Mouse (Mus musculus): Measurements from ENCODE around the gene Gm45711. TPM values are rescaled to one million over a fixed set of nuclear protein-coding genes. Genes with fewer than 3 reads are reported as not detected.

Gene Gm45711
- total and polyA plus RNA-seq, 3 experiments, result not detected

GRCm38 (mm10) chr8:104232039-104232438 lies 77.8 kb downstream of the Gm45711 start:
- TF ChIP-seq POLR2AphosphoS5 (IDR thresholded peaks at IDR 0.05; ENCODE audit: insufficient replicate concordance, low read depth, low read length), result no peak
- no peak for TF ChIP-seq GATA1 (IDR thresholded peaks at IDR 0.05; ENCODE audit: borderline replicate concordance, low read length)
- no peak for TF ChIP-seq CTCF (IDR thresholded peaks at IDR 0.05; ENCODE audit: low read depth, low read length)
- no peak for TF ChIP-seq TAL1 (conservative IDR thresholded peaks at IDR 0.05; ENCODE audit: low read depth, low read length)
- TF ChIP-seq GATA2 (IDR thresholded peaks at IDR 0.05; ENCODE audit: borderline replicate concordance, low read depth, low read length), result no peak
- ATAC-seq (ENCODE audit: extremely low read depth, insufficient number of reproducible peaks, low FRiP score, poor library complexity, severe bottlenecking) (no peak), DNase-seq (ENCODE audit: low spot score) (no peak)
- Histone ChIP-seq H3K9me3 (replicated peaks) (peaks cover 18% of the 10 kb centered on the region), H3K27me3 (ENCODE audit: insufficient read depth, low read length) (no peaks in the 10 kb centered on the region), H3K4me1 (ENCODE audit: insufficient read depth, low read depth, low read length) (peaks cover 57% of the 10 kb centered on the region), H3K4me3 (ENCODE audit: low read depth, low read length) (no peak overlapping the region), H3K36me3 (replicated peaks) (peaks cover 99% of the 10 kb centered on the region)

Other genes with a start within 250 kb of the Gm45711 start
- gene Cdh5, start 208.5 kb downstream of the Gm45711 start, total RNA-seq (2014; fragmentation: Nextera tagmentation), result not detected in 2 replicates
- 0.05 TPM in 1 of 2 replicates, not detected in the other for gene Cdh5, start 208.5 kb downstream of the Gm45711 start, total RNA-seq (2017)
- not detected in 2 replicates for gene Cdh5, start 208.5 kb downstream of the Gm45711 start, polyA plus RNA-seq (2012)
- gene Bean1, start 139.6 kb downstream of the Gm45711 start, total RNA-seq (2014; fragmentation: Nextera tagmentation), result not detected in 2 replicates
- gene Bean1, start 139.6 kb downstream of the Gm45711 start, total RNA-seq (2017), result not detected in 2 replicates
- gene Bean1, start 139.6 kb downstream of the Gm45711 start, polyA plus RNA-seq (2012), result not detected in 2 replicates
- 47.8 and 63.3 TPM in 2 replicates for gene Tk2, start 61.5 kb downstream of the Gm45711 start, total RNA-seq (2014; fragmentation: Nextera tagmentation)
- gene Tk2, start 61.5 kb downstream of the Gm45711 start, total RNA-seq (2017), result 47.0 and 50.4 TPM in 2 replicates
- gene Tk2, start 61.5 kb downstream of the Gm45711 start, polyA plus RNA-seq (2012), result 46.8 and 47.1 TPM in 2 replicates
- gene Cklf, start 59.2 kb downstream of the Gm45711 start, total RNA-seq (2014; fragmentation: Nextera tagmentation), result 27.3 and 54.0 TPM in 2 replicates
- 67.7 and 79.1 TPM in 2 replicates for gene Cklf, start 59.2 kb downstream of the Gm45711 start, total RNA-seq (2017)
- gene Cklf, start 59.2 kb downstream of the Gm45711 start, polyA plus RNA-seq (2012), result 2.6 and 5.2 TPM in 2 replicates
- 1.7 TPM in 1 of 2 replicates, not detected in the other for gene Cmtm2a, start 16.9 kb downstream of the Gm45711 start, total RNA-seq (2014; fragmentation: Nextera tagmentation)
- gene Cmtm2a, start 16.9 kb downstream of the Gm45711 start, total RNA-seq (2017), result not detected in 2 replicates
- gene Cmtm2a, start 16.9 kb downstream of the Gm45711 start, polyA plus RNA-seq (2012), result not detected in 2 replicates
- not detected in 2 replicates for gene Cmtm1, start 64 bp upstream of the Gm45711 start, total RNA-seq (2014; fragmentation: Nextera tagmentation)
- gene Cmtm1, start 64 bp upstream of the Gm45711 start, total RNA-seq (2017), result 0.06 and 0.33 TPM in 2 replicates
- not detected in 2 replicates for gene Cmtm1, start 64 bp upstream of the Gm45711 start, polyA plus RNA-seq (2012)
- gene Gm11020, start 11.5 kb upstream of the Gm45711 start, total RNA-seq (2014; fragmentation: Nextera tagmentation), result not detected in 2 replicates
- gene Gm11020, start 11.5 kb upstream of the Gm45711 start, total RNA-seq (2017), result not detected in 2 replicates
- not detected in 2 replicates for gene Gm11020, start 11.5 kb upstream of the Gm45711 start, polyA plus RNA-seq (2012)
- gene Cmtm2b, start 12.1 kb upstream of the Gm45711 start, total RNA-seq (2014; fragmentation: Nextera tagmentation), result not detected in 2 replicates
- gene Cmtm2b, start 12.1 kb upstream of the Gm45711 start, total RNA-seq (2017), result not detected in 2 replicates
- gene Cmtm2b, start 12.1 kb upstream of the Gm45711 start, polyA plus RNA-seq (2012), result not detected in 2 replicates
- gene Cmtm3, start 29.3 kb upstream of the Gm45711 start, total RNA-seq (2014; fragmentation: Nextera tagmentation), result not detected in 2 replicates
- gene Cmtm3, start 29.3 kb upstream of the Gm45711 start, total RNA-seq (2017), result 0.58 and 1.3 TPM in 2 replicates
- 0.36 and 0.90 TPM in 2 replicates for gene Cmtm3, start 29.3 kb upstream of the Gm45711 start, polyA plus RNA-seq (2012)
- not detected in 2 replicates for gene Cmtm4, start 85.7 kb upstream of the Gm45711 start, total RNA-seq (2014; fragmentation: Nextera tagmentation)
- under 0.01 and 0.05 TPM in 2 replicates for gene Cmtm4, start 85.7 kb upstream of the Gm45711 start, total RNA-seq (2017)
- not detected in 2 replicates for gene Cmtm4, start 85.7 kb upstream of the Gm45711 start, polyA plus RNA-seq (2012)
- gene Dync1li2, start 133.0 kb upstream of the Gm45711 start, total RNA-seq (2014; fragmentation: Nextera tagmentation), result 28.9 and 32.1 TPM in 2 replicates
- gene Dync1li2, start 133.0 kb upstream of the Gm45711 start, total RNA-seq (2017), result 43.6 and 52.5 TPM in 2 replicates
- gene Dync1li2, start 133.0 kb upstream of the Gm45711 start, polyA plus RNA-seq (2012), result 13.9 and 14.8 TPM in 2 replicates
- not detected in 2 replicates for gene Terb1, start 199.8 kb upstream of the Gm45711 start, total RNA-seq (2014; fragmentation: Nextera tagmentation)
- not detected in 2 replicates for gene Terb1, start 199.8 kb upstream of the Gm45711 start, total RNA-seq (2017)
- gene Terb1, start 199.8 kb upstream of the Gm45711 start, polyA plus RNA-seq (2012), result not detected in 2 replicates
- gene Nae1, start 224.6 kb upstream of the Gm45711 start, total RNA-seq (2014; fragmentation: Nextera tagmentation), result 63.1 and 90.0 TPM in 2 replicates
- 105 and 120 TPM in 2 replicates for gene Nae1, start 224.6 kb upstream of the Gm45711 start, total RNA-seq (2017)
- 4.7 and 6.4 TPM in 2 replicates for gene Nae1, start 224.6 kb upstream of the Gm45711 start, polyA plus RNA-seq (2012)
- gene Car7, start 224.6 kb upstream of the Gm45711 start, total RNA-seq (2014; fragmentation: Nextera tagmentation), result 3.4 and 3.8 TPM in 2 replicates
- 0.76 and 0.99 TPM in 2 replicates for gene Car7, start 224.6 kb upstream of the Gm45711 start, total RNA-seq (2017)
- 0.29 and 0.43 TPM in 2 replicates for gene Car7, start 224.6 kb upstream of the Gm45711 start, polyA plus RNA-seq (2012)